Mouse (Mus musculus) brown adipose tissue, adult 24 weeks (tissue): ENCODE data around the gene Loxl4. TPM values are rescaled to one million over a fixed set of nuclear protein-coding genes. Genes with fewer than 3 reads are reported as not detected.

ENCODE experiments used
- H3K27ac ChIP-seq: fragments of 200-500 bp; replicated peaks from 2 replicates; pipeline ENCODE4 v1.5.1; 2012; ENCODE audit warnings: low read depth, mild to moderate bottlenecking, low read length
- H3K4me1 ChIP-seq: fragments of 200-500 bp; 2 replicates; pipeline ENCODE4 v1.6.1; 2012; ENCODE audit warnings: low read length, mixed read lengths; ENCODE audit not compliant: control insufficient read depth, insufficient read depth, insufficient read length
- H3K4me3 ChIP-seq: fragments of 200-500 bp; 2 replicates; pipeline ENCODE4 v1.5.1; 2012; ENCODE audit warnings: low read depth, mild to moderate bottlenecking, low read length, moderate library complexity; ENCODE audit not compliant: insufficient read depth
- polyA plus RNA-seq: library from polyadenylated mRNA; stranded (reverse); fragments of >200 nt; gene quantifications from 2 replicates; pipeline ENCODE4 v1.2.4, GENCODE M21; 2012; ENCODE audit not compliant: missing spikeins, insufficient read depth, insufficient read length

The Loxl4 gene
- polyA plus RNA-seq, 1 experiment = 0.28 TPM

GRCm38 (mm10) chr19:42593456-42593855 lies 19.2 kb downstream of the Loxl4 start:
- H3K4me3 ChIP-seq = no peak overlapping the region
- no peak overlapping the region for H3K27ac ChIP-seq
- no peaks in the 10 kb centered on the region for H3K4me1 ChIP-seq

- H3K4me1 ChIP-seq = no peaks in the 10 kb centered on the region
- no peak overlapping the region for H3K4me3 ChIP-seq
- no peak overlapping the region for H3K27ac ChIP-seq
Observed at GRCm38 (mm10) chr19:42591534-42591933, 21.1 kb downstream of the Loxl4 start.

GRCm38 (mm10) chr19:42589246-42589645 lies 23.4 kb downstream of the Loxl4 start:
- no peak overlapping the region for H3K4me3 ChIP-seq
- no peaks in the 10 kb centered on the region for H3K4me1 ChIP-seq
- no peak overlapping the region for H3K27ac ChIP-seq

- no peak overlapping the region for H3K27ac ChIP-seq
Observed at GRCm38 (mm10) chr19:42587704-42588103, 24.9 kb downstream of the Loxl4 start.

GRCm38 (mm10) chr19:42584188-42584587 lies 28.4 kb downstream of the Loxl4 start:
- Histone ChIP-seq H3K27ac (no peak overlapping the region), H3K4me1 (no peaks in the 10 kb centered on the region), H3K4me3 (no peak overlapping the region)

More at GRCm38 (mm10) chr19:42587704-42588103, 24.9 kb downstream of the Loxl4 start:
- no peak overlapping the region for H3K4me3 ChIP-seq
- H3K4me1 ChIP-seq = no peaks in the 10 kb centered on the region

- Histone ChIP-seq H3K27ac (no peak overlapping the region), H3K4me3 (no peak overlapping the region), H3K4me1 (no peaks in the 10 kb centered on the region)
Observed at GRCm38 (mm10) chr19:42583677-42584076, 28.9 kb downstream of the Loxl4 start.

- H3K27ac ChIP-seq = no peak overlapping the region
- no peak overlapping the region for H3K4me3 ChIP-seq
Observed at GRCm38 (mm10) chr19:42582811-42583370, 29.7 kb downstream of the Loxl4 start.

GRCm38 (mm10) chr19:42580701-42581100 lies 31.9 kb downstream of the Loxl4 start:
- Histone ChIP-seq H3K27ac (no peak overlapping the region), H3K4me3 (no peak overlapping the region), H3K4me1 (no peaks in the 10 kb centered on the region)

More at GRCm38 (mm10) chr19:42582811-42583370, 29.7 kb downstream of the Loxl4 start:
- no peaks in the 10 kb centered on the region for H3K4me1 ChIP-seq

GRCm38 (mm10) chr19:42578631-42579030 lies 34.0 kb downstream of the Loxl4 start:
- no peak overlapping the region for H3K4me3 ChIP-seq
- no peaks in the 10 kb centered on the region for H3K4me1 ChIP-seq
- no peak overlapping the region for H3K27ac ChIP-seq

- Histone ChIP-seq H3K27ac (no peak overlapping the region), H3K4me1 (no peaks in the 10 kb centered on the region), H3K4me3 (no peak overlapping the region)
Observed at GRCm38 (mm10) chr19:42576856-42577255, 35.8 kb downstream of the Loxl4 start.

GRCm38 (mm10) chr19:42575317-42575716 lies 37.3 kb downstream of the Loxl4 start:
- H3K4me1 ChIP-seq = no peaks in the 10 kb centered on the region
- H3K4me3 ChIP-seq = no peak overlapping the region
- H3K27ac ChIP-seq = no peak overlapping the region

GRCm38 (mm10) chr19:42571291-42571690 lies 41.3 kb downstream of the Loxl4 start:
- Histone ChIP-seq H3K4me1 (peaks cover 6% of the 10 kb centered on the region; the same call in 1 of the 2 replicates), H3K27ac (no peak overlapping the region), H3K4me3 (no peak overlapping the region)

- Histone ChIP-seq H3K27ac (no peak overlapping the region), H3K4me3 (no peak overlapping the region), H3K4me1 (peaks cover 6% of the 10 kb centered on the region; the same call in 1 of the 2 replicates)
Observed at GRCm38 (mm10) chr19:42569076-42569475, 43.5 kb downstream of the Loxl4 start.

- Histone ChIP-seq H3K27ac (no peak overlapping the region), H3K4me3 (no peak overlapping the region), H3K4me1 (peaks cover 12% of the 10 kb centered on the region; the same call in 1 of the 2 replicates)
Observed at GRCm38 (mm10) chr19:42567020-42567419, 45.6 kb downstream of the Loxl4 start.

- peaks cover 14% of the 10 kb centered on the region; the same call in 1 of the 2 replicates for H3K4me1 ChIP-seq
- H3K4me3 ChIP-seq = no peak overlapping the region
- no peak overlapping the region for H3K27ac ChIP-seq
Observed at GRCm38 (mm10) chr19:42566283-42567019, 46.2 kb downstream of the Loxl4 start.
